Mouse (Mus musculus) brain, embryonic 14.5 days (tissue): ENCODE results near the gene Tsc1. TPM values are rescaled to one million over a fixed set of nuclear protein-coding genes. Genes with fewer than 3 reads are reported as not detected.

Experiments used
- DNase-seq: peaks from one replicate; pipeline ENCODE4 v3.0.0-alpha.2; 2011; ENCODE audit warnings: low read depth
- CTCF ChIP-seq: fragments of 200-500 bp; IDR thresholded peaks from 2 replicates; pipeline ENCODE4 v1.5.1; 2012; ENCODE audit warnings: inconsistent platforms, mild to moderate bottlenecking, moderate library complexity, borderline replicate concordance; ENCODE audit not compliant: insufficient read depth, insufficient read length; ENCODE audit errors: extremely low read depth
- POLR2A ChIP-seq: fragments of 200-500 bp; IDR thresholded peaks from 2 replicates; pipeline ENCODE4 v1.6.1; 2012; ENCODE audit warnings: mild to moderate bottlenecking, inconsistent platforms, borderline replicate concordance; ENCODE audit not compliant: poor library complexity, insufficient read depth, insufficient read length, severe bottlenecking; ENCODE audit errors: extremely low read depth
- polyA plus RNA-seq: library from polyadenylated mRNA; depleted of rRNA; stranded (reverse); fragments of >200 nt; gene quantifications from 2 replicates; pipeline ENCODE4 v1.2.3, GENCODE M21; 2012

The Tsc1 gene
- polyA plus RNA-seq, 1 experiment = 40.6 TPM

DNA sequence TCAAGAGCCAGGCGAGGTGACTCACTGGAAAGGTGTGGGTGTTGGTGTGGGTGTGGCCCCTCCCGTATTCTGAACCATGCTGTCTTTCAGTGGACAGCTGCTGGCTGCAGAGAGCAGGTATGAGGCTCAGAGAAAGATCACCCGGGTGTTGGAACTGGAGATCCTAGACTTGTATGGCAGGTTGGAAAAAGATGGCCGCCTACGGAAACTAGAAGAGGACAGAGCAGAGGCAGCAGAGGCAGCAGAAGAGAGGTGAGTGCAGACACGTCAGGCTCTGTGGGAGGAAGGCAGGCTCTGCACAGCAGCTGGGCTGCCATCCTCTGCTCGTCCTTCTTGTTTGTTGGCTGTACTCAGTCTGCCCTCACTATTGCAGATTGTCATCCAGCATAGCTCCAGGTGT, 44.9 kb downstream of the Tsc1 start:
- TF ChIP-seq POLR2A (no peak), CTCF (no peak)
- no peak for DNase-seq

DNA sequence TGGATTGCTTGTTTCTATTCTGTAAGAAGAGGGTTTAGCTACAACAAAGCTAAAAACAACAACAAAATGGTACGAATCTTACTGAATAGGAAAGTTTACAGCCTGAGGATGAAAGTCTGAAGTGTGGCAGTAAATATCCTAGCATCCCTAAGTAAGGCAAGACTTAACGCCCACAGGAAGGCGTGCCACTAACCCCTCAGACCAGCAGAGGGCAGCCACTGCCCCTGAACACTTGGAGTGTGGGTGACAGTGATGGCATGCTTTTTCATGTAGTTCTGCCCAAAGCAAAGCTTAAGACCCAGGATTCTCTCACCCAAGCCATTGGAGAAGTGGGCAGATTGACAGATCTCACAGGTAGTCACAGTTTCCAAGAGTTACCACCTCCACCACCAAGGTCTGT, 47.4 kb downstream of the Tsc1 start:
- peak; percentile 68 for DNase-seq
- TF ChIP-seq POLR2A = no peak
- peak; percentile 81 for TF ChIP-seq CTCF

DNA sequence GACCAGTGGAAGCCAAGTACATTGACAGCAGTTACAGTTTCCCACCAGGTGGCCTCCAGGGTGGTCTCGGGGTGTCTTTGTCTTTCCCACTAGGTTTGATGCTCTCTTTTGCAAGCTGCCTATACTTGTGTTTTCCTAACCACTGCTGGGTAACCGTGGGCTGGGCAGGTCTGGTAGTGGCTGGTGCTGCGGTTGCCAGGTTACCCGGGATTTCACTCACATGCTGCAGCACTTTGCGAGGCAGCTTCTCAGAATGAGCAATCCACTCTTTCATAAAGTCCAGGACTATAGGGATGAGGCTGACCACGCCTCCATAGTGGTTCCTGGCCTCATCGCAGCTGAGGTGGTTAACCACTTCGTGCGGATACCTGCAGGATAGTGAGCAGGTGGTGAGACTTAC, 51.7 kb downstream of the Tsc1 start:
- no peak for DNase-seq
- TF ChIP-seq CTCF (no peak), POLR2A (no peak)

DNA sequence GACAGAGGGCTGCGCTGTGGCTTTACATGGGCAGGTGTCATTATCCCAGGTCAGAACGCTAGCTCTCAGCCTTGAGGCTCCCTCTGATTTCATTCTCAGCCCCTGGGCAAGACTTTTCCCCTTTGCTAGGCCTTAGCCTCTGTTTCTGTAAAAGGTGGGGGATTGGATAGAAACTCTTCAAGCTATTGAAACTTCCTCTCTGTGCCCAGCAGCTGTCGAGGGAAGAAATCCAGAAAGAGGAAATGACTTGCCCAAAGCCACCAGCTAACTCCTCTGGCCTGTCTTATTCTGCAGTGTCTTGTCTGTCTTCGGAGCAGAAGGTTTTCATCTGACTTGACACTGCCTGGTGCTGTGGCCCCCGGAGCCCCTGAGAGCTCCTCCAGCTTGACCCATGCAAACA, 57.5 kb downstream of the Tsc1 start:
- no peak for DNase-seq
- TF ChIP-seq POLR2A = no peak
- TF ChIP-seq CTCF = no peak

DNA sequence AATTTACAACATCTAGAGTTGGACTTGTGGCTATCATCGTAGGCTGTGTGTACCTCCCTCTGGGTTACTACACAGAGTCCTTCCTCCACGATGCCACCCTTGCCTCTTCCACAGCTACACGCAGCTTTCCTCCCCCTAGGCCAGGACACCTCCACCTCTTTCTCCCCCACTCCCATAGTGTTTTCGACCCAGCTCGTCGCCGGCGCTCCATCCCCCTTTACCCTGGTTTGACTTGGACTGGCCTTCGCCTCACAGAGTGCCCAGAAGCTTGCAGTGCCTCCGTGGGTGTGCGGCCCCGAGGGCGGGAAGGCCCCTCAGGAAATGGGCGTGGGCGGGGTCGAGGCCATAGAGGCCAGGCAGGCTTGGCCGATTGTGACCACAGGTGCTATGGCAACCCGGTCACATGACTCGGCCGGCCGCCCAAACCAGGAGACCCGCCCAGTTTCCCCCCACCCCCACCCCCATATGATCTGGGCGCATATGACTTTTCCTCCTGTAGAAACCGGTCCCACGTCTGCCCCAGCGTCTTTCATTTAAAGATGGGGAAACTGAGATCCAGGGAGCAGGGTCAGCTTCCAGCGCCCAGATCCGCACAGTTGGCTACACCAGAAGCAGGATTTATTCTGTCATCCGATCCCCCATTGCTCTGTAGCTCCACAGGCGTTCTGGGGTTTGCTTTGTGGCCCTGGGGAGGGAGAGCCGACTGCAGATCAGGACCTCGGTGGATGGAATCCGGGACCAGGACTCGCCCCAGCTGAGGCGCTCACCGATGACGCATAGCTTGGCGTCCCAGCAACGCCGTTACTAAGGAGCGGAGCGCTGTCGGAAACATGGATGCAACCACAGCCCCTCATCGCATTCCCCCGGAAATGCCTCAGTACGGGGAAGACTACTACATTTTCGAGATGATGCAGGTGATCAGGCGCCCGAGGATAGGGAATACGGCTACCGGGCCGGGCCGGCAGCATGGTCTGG, 58.6 kb downstream of the Tsc1 start, which contains the start of the genes Spaca9 and Ak8:
TSS of gene Spaca9 (minus strand) at position 367 of the 975 bp plus-strand sequence.
TSS of gene Ak8 (plus strand) at position 804 of the 975 bp plus-strand sequence.
- peak; percentile 90 for DNase-seq
- TF ChIP-seq POLR2A (no peak), CTCF (no peak)

DNA sequence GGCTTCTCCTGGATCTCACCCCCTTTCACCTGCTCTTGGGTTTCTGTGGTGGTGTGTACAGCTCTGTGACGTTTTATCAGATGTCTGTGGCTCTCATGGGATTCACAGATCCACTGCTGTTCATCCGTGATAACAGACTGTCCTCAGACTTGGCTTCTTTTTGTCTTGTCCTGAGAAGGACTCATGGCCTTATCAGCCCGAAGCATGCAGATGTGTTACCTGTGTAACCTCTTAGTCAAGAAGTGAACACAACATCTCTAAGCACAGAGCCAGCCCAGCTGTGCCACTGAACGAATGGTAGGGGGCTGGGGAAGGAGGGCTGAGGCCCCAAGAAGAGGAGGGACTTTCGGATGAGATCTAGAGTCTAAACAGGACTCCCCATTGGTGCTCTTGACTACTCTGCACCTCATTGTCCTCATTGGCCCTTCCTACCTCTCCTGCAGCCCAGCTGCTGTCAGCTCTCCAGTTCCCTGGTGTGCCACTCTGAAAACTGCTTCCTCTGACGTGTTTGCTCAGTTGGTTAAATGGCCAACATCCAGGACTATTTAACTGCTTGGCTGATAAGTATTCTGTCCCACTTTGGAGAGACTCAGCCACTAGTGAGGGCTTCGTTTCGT, 60.7 kb downstream of the Tsc1 start:
- no peak for TF ChIP-seq POLR2A
- DNase-seq = no peak

DNA sequence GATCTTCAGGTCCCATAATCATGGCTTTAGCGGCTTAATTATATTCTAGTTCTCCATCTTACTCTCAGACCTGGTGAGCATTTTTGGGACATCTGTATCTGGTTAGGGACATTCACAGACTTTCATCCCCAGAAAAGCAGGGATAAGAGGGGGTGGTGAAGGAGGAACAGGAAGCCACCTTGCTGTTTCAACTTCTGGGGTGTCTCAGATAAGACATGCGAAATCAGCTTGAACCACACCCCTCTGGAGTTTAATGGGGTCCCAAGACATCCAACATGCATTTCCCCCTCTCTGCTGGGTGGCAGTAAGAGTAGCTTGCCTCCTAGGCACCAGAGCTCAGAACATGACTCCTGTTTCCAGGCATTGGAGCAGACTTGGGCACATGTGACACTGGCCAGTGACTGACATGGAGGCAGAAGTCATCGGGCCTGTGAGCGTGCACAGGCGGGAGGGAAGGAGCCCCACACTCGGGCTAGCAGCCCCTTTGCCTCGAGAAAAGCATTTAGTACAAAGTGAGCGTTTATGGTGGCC, 65.1 kb downstream of the Tsc1 start:
- no peak for TF ChIP-seq CTCF
- no peak for TF ChIP-seq POLR2A
- no peak for DNase-seq

DNA sequence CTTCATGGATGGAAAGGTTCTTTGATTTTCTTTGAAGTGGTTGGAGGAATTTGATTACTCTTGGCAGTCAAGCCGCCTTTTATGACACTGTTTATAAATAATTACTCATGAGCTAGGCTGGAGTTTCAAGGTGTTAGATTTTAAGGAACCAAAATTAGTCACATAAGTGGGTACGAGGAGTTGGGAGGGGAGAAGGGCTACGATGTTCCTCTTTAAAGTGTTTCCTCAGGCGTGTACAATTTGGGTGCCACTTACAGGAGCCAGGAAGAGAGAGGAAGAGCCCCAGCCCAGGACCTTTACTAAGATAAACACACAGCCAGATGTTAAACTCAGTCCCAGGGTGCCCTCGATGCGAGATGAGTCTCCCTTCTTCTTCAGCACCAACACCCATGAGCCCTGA, 65.8 kb downstream of the Tsc1 start:
- DNase-seq = no peak
- TF ChIP-seq CTCF (no peak), POLR2A (no peak)

DNA sequence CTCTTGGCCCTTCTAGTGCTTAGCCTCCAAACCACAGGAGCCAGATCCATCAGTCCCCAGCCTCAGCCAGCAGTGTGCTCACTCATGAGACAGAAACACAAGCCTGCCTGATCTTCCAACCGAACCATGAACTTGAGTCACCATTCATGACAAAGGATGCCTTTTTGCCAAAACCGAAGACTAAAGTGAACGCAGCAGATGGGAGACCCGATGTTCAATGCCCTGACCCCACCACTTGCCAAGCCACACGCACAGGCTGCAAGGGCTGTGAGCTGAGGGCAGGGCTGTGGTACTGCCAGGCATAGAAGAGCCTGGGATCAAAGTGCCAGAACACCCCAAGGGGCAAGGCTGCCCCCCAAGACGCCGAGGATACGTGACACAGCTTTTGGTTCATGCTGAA, 72.0 kb downstream of the Tsc1 start:
- no peak for DNase-seq

DNA sequence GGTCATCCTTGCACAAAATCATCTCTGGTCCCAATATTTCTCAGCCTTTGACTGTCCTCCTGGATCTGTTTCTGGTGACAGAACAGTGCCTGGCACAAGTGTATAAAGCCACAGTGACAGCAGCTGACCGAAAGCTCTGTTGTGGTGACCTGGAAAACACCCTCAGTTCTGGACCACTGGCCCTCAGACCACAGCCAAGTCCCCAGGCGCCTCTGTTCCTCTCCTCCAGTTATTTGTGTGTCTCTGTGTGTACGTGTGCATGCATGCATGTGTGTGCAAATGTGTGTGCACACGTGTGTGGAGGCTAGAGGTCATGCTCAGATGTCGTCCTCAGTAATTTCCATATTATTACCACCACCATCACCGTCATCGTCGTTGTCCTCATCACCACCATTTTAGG, 81.4 kb downstream of the Tsc1 start:
- no peak for DNase-seq
- TF ChIP-seq CTCF (no peak), POLR2A (no peak)

More for the DNA sequence above, 72.0 kb downstream of the Tsc1 start:
- no peak for TF ChIP-seq CTCF

DNA sequence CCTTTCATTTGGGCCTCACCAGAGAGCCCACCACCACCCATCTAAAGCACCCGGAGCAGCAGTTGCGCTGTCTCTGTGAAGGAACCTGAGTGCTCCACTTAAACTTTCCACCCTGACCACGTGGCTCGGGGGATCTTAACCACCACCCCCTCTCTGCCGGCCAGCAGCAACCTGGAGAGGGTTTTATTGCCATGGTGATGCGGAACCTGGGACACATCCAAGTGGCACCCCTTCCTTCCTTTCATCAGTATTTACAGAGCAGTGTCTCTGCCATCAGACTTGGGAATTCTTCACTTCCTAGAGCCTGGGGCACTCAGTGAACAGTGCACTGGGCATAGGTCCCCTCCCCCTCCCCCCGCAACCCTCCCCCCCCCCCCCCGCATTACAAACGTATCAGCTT, 82.9 kb downstream of the Tsc1 start:
- no peak for TF ChIP-seq POLR2A
- no peak for TF ChIP-seq CTCF
- peak; percentile 48 for DNase-seq

DNA sequence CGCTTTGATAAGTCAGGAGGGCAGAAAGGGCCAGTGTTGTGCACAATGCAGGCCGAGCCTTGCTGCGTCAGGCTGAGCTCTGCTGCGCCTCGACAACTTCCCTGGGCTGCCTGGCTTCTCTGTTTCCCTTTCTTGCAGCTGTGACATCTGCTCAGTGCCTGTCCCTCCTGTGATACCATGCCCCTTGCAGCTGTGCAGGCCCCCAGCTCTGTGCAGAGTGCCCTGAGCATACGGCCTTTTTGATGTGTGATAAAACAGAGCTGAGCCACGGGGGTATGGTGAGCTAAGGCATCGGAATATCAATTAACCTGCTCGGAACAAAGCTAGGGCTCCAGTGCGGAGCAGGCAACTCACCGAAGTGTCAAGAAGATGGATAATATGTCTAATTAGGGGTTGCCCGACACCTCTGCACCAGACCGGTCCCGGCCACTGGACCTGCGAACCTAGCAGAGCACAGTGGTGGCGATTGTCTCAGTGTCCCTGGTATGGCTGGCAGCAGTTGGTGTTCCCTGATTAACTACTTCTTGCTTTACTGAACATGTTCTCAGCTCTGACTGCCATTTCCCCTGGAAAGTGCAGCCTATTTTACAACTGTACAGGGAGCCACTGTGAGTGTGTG, 86.9 kb downstream of the Tsc1 start:
- TF ChIP-seq POLR2A (no peak), CTCF (no peak)

DNA sequence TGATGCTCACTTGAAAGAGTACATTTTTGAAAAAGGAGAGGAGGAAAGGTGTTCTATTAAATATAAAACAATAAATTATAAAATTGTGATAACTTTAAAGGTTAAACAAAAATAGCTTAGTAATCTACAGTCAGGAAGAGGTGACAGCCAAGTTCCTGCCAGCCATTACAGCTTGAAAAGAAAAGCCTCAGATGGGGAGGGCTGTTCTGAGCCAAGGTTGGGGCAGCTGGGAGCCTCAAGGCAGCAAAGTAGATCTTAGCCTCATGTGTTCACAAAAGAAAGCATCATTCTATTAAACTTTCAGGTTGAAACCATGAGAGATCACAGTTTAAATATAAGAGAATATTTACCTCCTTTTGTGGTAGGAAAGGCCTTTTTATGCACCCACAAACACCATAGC, 89.6 kb downstream of the Tsc1 start:
- no peak for TF ChIP-seq CTCF
- TF ChIP-seq POLR2A = no peak
- DNase-seq = peak; percentile 57

More for the DNA sequence above, 86.9 kb downstream of the Tsc1 start:
- DNase-seq = peak; percentile 58
